Mouse (Mus musculus) ZHBTc4 (cell line): ENCODE results near the gene 4933415F23Rik.
A peak's percentile ranks its signal among the peaks of the same experiment; 100 is the strongest.
"Not testable (repeated sequence)": the region's sequence is repeated elsewhere in the genome, so short reads cannot be mapped to it uniquely, and the experiment has no call there.

Experiments used
- DNase-seq: peaks from one replicate; pipeline ENCODE4 v3.0.0-alpha.2; 2011; ENCODE audit warnings: low read depth, low spot score

Gene 4933415F23Rik

DNA sequence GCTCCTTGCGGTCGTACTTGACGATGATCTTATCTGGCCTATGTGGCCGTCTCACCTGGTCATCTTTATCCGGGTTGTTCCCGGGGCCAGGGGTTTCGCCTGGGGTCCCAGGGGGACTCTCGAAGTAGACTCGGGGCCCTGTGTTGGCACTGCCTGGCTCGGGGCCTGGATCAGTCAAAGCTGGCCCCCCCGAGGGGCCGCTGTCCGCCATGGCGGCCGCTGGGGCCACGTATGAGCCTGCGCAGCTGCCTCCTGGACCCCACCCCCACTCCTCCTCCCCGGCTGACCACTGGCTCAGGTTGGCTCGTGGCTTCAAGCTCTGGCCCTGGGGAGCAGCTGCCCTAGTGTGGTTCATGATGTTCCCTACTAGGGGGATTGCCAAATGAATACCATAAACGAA lies at the start of gene 4933415F23Rik:
4933415F23Rik (minus strand) TSS at position 233 of the 400 bp plus-strand sequence.
- DNase-seq = no peak

DNA sequence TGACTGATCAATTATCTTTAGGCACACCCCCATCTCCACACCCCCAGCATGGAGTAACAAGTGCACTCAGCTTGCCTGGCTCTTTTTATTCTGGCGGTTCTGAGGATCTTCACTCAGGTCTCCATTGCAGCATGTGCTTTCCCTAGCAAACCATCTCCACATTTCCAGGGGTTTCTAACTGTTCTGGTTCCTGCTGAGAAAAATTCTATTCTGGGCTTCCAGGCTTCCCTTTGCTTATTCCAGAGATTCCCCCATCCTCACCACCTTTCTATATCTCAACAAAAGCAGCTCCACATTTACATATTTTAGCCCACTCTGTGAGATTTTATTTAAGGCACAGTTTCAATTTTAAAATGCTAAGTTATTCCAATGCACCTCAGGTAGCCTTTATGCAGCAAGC lies 49.7 kb upstream of the 4933415F23Rik start:
- DNase-seq = no peak

DNA sequence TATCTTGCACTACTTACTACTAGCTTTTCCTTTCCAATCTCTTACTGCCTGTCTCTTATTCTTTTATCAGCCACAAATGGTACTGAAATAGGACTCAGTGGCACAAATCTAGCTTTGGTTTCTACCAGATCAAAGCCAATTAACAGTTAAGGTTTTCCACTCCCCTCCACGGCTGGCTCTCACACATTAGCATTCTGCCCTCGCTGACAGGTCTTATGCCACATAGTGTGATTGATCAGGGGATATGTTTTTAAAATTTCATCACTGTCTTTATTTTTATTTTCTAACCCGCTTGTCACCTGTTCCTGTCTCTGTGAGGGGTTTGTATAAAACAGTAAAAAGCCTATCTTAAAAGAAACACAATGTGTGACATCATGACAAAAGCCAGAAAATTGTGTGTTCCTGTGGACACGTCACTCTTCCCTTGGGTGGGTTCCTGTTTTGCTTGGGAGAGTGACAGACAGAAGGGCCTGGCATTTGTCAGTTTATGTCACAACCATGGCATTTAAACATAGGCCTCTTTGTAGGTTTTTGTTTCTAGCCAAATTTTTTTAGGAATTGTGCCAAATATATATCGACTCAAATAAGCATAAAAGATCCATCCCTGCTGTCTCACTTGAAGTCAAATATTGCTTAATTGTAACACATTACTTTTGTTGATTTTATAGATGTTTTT lies 44.3 kb upstream of the 4933415F23Rik start:
- no peak for DNase-seq

DNA sequence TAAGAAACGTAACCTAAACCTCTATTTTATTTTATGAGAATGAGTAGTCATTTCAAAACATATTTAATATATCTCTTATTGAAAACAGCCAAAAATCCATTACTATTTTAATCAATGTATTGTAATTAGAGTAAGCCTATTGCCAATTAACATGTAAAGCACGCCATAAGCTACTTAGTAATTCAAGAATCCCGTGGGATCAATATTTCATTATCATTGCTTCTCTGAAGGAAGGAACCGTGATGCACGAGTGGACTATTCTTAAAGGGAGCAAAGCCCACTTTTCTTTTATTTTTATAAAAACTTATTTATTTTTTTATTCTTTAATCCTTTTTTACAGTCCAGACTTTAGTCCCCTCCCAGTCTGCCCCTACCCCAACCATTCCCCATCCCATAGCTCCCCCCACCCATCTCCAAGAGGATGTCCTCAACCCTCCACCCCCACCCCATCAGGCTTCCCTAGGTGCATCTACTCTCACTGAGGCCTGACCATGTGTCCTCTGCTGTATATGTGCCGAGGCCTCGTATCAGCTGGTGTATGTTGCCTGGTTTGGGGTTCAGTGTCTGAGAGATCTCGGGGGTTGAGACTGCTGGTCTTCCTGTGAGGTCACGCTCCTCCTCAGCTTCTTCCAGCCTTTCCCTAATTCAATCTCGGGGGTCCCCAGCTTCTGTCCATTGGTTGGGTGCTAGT lies 39.2 kb upstream of the 4933415F23Rik start:
- no peak for DNase-seq

DNA sequence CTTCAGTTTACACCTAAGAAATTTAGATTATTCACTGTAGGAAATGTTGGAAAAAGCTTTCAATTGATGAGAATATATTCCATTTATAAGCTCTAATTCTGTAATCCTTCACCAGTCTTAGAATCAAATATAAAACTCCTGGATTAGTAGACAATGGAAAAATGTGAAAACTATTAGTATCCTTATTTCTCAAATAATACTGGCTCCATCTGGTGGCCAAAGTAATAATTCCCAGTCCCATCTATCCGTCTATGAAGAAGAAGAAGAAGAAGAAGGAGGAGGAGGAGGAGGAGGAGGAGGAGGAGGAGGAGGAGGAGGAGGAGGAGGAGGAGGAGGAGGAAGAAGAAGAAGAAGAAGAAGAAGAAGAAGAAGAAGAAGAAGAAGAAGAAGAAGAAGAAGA lies 38.5 kb upstream of the 4933415F23Rik start:
- DNase-seq = not testable (repeated sequence)

DNA sequence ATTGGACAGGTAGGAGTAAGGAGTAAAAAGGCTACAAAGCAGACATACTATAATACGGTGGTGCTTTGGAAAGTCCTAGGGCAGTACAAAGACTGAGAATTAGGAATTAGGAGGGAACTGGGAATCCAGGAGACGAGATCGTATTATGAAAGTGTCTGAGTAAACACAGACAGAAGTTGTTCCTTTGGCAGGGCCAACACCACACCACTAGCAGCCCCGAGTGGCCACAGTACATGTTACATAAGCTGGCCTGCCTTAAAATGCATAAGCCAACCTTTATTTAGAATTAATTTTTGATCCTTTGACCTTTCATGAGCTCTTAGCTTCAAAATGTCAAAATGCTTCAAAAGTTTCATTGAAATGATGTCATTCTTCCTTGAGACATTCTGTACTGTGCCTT lies 18.8 kb upstream of the 4933415F23Rik start:
- DNase-seq = no peak

DNA sequence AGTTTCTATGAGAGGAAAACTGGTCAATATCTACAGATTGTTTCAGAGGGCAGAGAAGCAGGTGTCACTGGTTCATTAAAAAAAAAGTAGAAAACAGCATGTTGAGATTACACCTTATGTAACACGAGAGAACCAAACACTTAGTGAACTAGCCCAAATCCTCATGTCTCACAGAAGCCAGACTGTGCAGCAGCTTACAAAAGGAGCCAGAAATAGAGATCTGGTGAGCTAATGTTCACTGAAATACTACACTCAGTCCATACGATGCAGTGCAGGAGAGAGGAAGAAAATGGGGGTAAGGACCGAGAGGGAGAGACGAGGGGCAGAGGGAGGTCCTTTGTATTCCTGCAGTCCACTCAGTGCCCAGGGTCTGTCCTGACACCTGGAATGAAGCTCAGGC lies 17.4 kb upstream of the 4933415F23Rik start:
- no peak for DNase-seq

DNA sequence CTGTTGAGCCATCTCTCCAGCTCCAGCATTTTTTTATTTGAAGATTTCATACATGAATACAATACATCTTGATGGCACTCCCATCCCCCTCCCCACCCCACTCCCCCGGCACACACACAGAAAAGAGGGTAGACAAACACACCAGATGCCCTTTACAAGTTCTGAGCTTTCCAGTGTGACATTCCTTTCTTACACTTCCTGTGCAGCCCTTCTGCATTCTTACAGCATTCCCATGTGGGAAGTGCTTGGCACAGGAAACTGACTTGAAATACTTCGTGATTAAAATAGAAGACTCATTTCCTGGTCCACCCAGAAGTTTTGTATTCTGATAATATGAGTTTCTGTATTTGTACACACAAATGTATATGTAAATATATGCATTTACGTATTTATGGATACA lies 15.4 kb upstream of the 4933415F23Rik start:
- no peak for DNase-seq

DNA sequence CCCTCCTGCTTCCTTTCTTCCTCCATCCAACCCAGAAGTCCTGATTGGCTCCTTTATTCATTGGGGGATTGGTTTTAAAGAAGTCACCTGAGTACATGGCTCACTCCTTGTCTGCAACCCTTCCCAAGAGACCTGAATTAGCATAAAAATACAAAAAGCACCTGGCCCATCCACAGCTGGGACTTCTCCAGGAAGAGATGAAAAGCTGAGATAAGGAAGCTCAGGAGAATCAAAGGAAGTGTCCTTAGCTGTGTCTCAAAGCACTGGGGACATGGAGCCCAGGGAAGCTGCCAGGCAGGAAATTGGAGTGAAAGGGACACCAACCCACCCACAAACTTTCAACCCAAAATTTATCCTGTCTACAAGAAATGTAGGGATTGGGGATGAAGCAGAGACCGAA lies 7.1 kb upstream of the 4933415F23Rik start:
- DNase-seq = peak; percentile 43

DNA sequence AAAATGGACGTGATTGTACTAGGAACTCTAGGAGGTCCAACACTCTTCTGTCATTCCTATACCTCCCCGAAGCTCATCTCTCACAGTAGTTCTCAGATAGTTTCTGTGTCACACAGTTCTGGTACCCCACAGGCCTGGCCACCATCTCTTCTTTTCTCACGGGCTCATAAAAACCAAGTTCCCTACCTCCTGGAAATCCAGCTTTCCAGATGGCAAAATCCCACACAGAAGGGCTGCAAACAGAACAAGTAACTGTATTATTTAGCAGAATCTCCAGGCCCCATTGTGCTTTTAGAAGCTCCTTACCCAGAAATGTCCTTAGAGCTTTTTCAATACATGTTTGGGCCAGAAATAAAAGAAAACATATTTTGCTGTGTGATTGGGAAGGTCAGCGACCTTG lies 828 bp upstream of the 4933415F23Rik start:
- DNase-seq = no peak

DNA sequence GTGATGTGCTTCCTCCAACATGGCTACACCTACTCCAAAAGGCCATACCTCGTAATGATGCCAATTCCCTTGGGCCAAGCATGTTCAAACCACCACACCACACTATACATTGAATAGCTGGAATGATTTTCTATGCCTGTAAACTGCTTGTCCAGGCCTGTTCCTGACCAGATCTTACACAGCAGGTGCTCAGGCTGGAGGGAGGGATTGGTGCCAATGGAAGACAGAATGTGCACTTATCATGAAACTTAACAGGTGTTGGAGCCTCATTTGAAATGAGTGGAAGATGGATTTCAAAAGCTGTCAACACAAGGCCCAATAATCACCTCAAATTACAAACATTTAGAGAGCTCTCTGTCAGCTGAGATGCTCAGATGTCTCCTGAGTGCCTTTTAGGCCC lies 2.3 kb downstream of the 4933415F23Rik start:
- no peak for DNase-seq

DNA sequence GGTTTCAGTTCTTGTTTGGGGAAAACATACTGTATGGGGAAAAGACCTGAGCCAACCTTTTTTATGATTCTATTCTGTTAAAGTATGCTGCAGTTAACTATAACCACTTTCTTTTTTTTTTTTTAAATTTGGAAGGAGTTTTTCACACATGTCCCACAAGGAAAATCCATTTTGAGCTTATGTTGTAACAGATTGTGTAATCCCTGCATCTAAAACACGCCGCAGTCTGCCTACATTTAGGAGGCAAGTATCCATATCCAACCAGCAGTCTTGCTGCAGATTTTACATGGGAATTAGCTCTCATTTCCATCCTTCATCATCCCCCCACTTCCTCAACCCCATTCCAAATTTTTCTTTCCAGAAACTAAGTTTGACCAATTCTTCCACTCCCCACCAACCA lies 3.6 kb downstream of the 4933415F23Rik start:
- no peak for DNase-seq

DNA sequence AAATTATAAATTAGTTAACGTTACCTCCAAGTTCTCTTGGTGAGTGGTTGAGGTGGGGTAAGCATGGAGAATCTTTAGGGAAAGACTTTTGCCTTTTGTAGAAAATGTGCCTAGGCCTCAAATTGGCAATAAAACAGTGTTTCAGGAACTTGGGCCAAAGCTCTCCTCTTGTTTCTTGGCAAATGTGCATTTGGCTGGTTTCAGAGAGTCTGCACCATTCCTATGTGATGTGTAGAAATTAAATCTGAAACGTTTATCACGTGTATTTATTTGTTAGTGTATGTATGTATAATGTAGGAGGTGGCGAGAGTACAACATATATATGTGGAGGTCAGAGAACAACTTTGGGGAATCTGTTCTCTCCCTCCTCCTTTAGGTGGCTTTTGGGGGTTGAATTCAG lies 4.1 kb downstream of the 4933415F23Rik start:
- DNase-seq = no peak

DNA sequence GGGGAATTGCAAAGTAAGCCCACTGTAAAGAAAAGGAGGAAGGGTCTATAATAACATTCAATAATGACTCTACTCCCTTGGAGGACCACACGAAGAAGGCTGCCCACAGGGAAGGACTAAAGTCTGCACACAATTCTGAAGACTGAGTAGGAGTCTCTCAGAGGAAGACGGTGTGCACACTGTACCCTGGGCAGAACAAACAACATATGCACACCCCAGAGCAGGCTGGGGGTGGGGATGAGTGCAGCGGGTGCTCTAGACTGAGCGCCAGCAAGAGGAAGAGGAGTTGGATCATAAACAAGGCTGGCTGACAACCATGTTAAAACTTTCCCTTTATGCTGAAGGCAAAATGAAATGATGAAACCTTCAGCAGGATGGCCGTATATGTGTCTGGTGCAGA lies 34.3 kb downstream of the 4933415F23Rik start:
- no peak for DNase-seq

DNA sequence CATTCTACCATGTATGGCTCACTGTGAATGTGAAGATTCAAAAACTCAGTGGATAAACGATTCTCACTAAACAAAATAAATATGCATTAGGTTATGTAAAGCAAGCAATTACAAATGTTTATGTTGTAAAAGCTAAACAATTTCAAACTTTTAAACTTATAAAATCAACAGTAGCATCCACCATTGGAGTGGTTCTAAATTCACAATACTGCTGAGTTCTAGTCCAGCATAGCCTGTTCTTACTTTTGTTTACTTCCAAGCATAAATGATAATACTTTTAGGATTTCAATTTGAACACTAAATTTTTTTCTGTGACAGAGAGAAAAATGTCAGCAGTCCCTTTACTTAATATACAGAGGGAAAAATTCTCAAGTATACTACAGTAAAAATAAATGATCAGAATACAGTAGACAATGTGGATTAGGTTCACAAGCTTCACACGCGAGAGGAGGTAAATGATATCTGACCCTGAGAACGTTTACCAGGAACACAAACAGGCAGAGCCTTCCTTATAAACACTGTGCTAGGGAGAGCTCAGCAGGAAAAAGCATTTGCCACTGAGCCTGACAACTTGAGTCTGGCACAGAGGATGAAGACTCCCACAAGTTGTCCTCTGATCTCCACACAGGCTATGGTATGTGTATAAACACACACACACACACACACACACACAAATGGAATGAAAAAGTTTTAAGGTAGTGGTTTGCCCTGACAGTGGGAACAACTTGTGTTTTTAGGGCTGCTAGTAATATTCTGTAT lies 37.2 kb downstream of the 4933415F23Rik start:
- no peak for DNase-seq

DNA sequence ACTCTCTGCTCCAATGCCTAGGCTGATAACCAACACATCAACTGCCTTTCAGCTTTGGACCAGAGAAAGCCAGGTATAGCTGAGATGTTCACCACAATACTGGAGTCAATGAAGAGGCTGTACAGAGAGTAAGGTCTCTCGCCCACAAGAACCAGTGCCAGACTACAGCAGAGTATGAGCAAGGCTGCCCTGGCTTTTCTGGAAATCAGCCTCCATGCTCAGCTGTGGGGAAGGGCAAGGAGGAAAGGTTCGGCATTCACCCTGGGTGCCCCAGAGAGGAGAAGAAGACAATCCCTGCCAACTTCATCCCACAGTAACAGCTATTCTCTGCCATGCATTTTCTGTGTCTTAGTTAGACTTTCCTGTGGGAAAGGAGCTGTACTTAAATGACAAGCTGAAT lies 38.1 kb downstream of the 4933415F23Rik start:
- no peak for DNase-seq

DNA sequence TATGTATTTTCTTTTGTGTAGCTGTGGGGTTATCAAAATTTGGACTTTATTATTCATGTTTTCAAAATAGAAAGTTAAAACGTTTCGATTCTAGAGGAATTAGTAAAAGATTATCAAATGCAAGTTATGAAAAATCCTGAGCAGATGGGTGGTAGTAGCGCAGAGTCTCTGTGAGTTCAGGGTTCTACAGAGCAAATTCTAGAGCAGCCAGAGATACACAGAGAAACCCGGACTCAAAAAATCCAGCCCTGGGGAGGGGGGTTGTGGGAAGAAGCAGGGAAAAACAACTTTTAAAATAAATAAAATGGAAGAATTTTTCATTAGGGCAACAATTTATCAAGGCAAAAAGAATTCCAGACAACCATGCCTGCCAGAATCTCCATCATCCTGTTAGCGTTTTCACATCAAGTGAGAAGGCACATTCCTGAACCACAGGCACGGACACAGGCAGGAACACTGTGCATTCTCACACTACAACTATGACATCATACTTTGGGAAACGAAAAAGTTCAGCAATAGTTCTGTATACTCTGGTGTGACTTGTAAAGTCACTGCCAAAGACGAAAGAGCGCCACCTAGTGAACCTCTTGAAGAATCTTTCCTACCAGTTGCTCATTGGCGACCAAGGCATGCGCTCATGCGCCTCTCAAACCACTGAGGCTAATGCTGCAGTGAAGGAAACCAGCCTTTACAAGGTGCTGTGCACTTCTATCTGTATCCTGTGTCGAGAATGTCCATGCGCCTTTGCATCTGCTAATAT lies 40.3 kb downstream of the 4933415F23Rik start:
- DNase-seq = peak; percentile 87

DNA sequence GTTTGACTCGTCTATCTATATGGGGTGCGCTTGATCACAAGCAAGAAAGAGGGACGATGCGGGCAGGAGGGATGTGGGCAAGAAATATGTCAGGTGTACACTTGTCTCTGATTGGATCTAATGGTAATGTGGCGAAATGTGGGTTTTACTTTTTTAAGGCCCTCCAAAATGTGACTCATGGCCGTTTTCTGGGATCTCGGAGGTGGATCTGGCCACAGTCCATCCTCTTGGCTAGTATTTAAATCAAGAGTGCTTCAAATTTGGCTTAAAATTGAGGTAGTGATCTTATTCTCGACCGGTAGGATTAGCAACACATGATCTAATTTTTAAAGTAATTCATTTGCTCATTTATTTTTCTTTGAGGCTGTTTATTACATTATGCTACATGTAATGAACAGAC lies 42.0 kb downstream of the 4933415F23Rik start:
- DNase-seq = no peak
